Mouse (Mus musculus) liver, embryonic 15.5 days (tissue): Measurements from ENCODE around the gene Cd4. TPM values are rescaled to one million over a fixed set of nuclear protein-coding genes. Genes with fewer than 3 reads are reported as not detected.

Experiments used
- ATAC-seq: fragments of 200-750 bp; cut with Nextera tagmentation; 2 replicates; pipeline ENCODE4 v1.8.0; 2017; ENCODE audit warnings: moderate number of reproducible peaks, mild to moderate bottlenecking, moderate library complexity; ENCODE audit not compliant: insufficient read depth
- H3K27ac ChIP-seq: fragments of 300-500 bp; sonication (generic); replicated peaks from 2 replicates; pipeline ENCODE4 v1.5.1; 2015; ENCODE audit warnings: mild to moderate bottlenecking, inconsistent platforms
- H3K27me3 ChIP-seq: fragments of 300-500 bp; sonication (generic); 2 replicates; pipeline ENCODE4 v1.6.1; 2015; ENCODE audit warnings: mild to moderate bottlenecking, inconsistent platforms
- H3K36me3 ChIP-seq: fragments of 300-500 bp; sonication (generic); replicated peaks from 2 replicates; pipeline ENCODE4 v1.6.1; 2015; ENCODE audit warnings: moderate library complexity, mild to moderate bottlenecking, inconsistent platforms
- H3K4me1 ChIP-seq: fragments of 300-500 bp; sonication (generic); replicated peaks from 2 replicates; pipeline ENCODE4 v1.6.1; 2015; ENCODE audit warnings: inconsistent platforms
- H3K4me2 ChIP-seq: fragments of 300-500 bp; sonication (generic); 2 replicates; pipeline ENCODE4 v1.6.1; 2015; ENCODE audit warnings: moderate library complexity, mild to moderate bottlenecking, inconsistent platforms
- H3K4me3 ChIP-seq: fragments of 300-500 bp; sonication (generic); replicated peaks from 2 replicates; pipeline ENCODE4 v1.5.1; 2015; ENCODE audit warnings: mild to moderate bottlenecking, inconsistent platforms
- H3K9ac ChIP-seq: fragments of 300-500 bp; sonication (generic); 2 replicates; pipeline ENCODE4 v1.6.1; 2015; ENCODE audit warnings: moderate library complexity, mild to moderate bottlenecking, inconsistent platforms
- H3K9me3 ChIP-seq: fragments of 300-500 bp; sonication (generic); replicated peaks from 2 replicates; pipeline ENCODE4 v1.6.1; 2016; ENCODE audit warnings: inconsistent platforms
- WGBS: fragments of 180-500 bp; shearing (Covaris S2); methylation state at CpG from one replicate; pipeline ENCODE4 v1.1.7; 2015; ENCODE audit warnings: mixed read lengths; ENCODE audit not compliant: insufficient replicate concordance; 5-methylcytosine and 5-hydroxymethylcytosine counted together
- polyA plus RNA-seq: library from polyadenylated mRNA; unstranded; fragments of >200 nt; fragmentation: Nextera tagmentation; extraction: Ambion mirVana; gene quantifications from 2 replicates; pipeline ENCODE4 v1.2.1, GENCODE M21; 2015

The Cd4 gene
- polyA plus RNA-seq, 1 experiment from 2014 or later, result 0.07 TPM

- Histone ChIP-seq H3K27me3 (peaks cover 67% of the 10 kb centered on the region), H3K4me3 (no peak overlapping the region), H3K4me2 (no peak overlapping the region), H3K9ac (no peak overlapping the region), H3K27ac (no peak overlapping the region), H3K9me3 (no peaks in the 10 kb centered on the region), H3K36me3 (no peaks in the 10 kb centered on the region), H3K4me1 (peaks cover 29% of the 10 kb centered on the region)
- WGBS, result 25% methylated on average over 4 of the region's 4 CpGs
- no peak for ATAC-seq
Observed at GRCm38 (mm10) chr6:124921539-124921938, 33.5 kb upstream of the Cd4 start.

- H3K36me3 ChIP-seq, result no peaks in the 10 kb centered on the region
- 32% methylated on average over 9 of the region's 9 CpGs for WGBS
- H3K4me3 ChIP-seq, result no peak overlapping the region
- peaks cover 74% of the 10 kb centered on the region for H3K27me3 ChIP-seq
- ATAC-seq, result no peak
- H3K27ac ChIP-seq, result peak overlapping the region; percentile 64
- H3K4me2 ChIP-seq, result peak overlapping the region; percentile 40
- H3K9me3 ChIP-seq, result no peaks in the 10 kb centered on the region
- H3K4me1 ChIP-seq, result peaks cover 32% of the 10 kb centered on the region
- no peak overlapping the region for H3K9ac ChIP-seq
Observed at GRCm38 (mm10) chr6:124920318-124921085, 32.5 kb upstream of the Cd4 start.

- 14% methylated on average over 13 of the region's 13 CpGs for WGBS
- Histone ChIP-seq H3K36me3 (no peaks in the 10 kb centered on the region), H3K4me2 (peak within 1 kb of the TSS; percentile 89), H3K9me3 (no peaks in the 10 kb centered on the region), H3K4me3 (peak within 1 kb of the TSS; percentile 20; the same call in 1 of the 2 replicates), H3K9ac (no peak within 1 kb of the TSS), H3K27me3 (peaks cover 76% of the 10 kb centered on the region), H3K27ac (peak within 1 kb of the TSS; percentile 64), H3K4me1 (peaks cover 37% of the 10 kb centered on the region)
- peak; percentile 52 for ATAC-seq
Observed at GRCm38 (mm10) chr6:124919695-124920317, 31.8 kb upstream of the Cd4 start, which contains the start of gene Ptms. Gene Ptms, minus strand, starts transcription at chr6:124920103.

- peak overlapping the region; percentile 89 for H3K4me2 ChIP-seq
- 0 out of 2 replicates have a peak, but pooled peaks cover 5% of the 10 kb centered on the region for H3K36me3 ChIP-seq
- ATAC-seq, result no peak
- H3K4me1 ChIP-seq, result peaks cover 43% of the 10 kb centered on the region
- no peaks in the 10 kb centered on the region for H3K9me3 ChIP-seq
- no peak overlapping the region for H3K4me3 ChIP-seq
- H3K9ac ChIP-seq, result no peak overlapping the region
- peaks cover 83% of the 10 kb centered on the region for H3K27me3 ChIP-seq
- peak overlapping the region; percentile 85 for H3K27ac ChIP-seq
- 19% methylated on average over 13 of the region's 14 CpGs for WGBS
Observed at GRCm38 (mm10) chr6:124918890-124919627, 31.0 kb upstream of the Cd4 start.

- peak overlapping the region; percentile 89 for H3K4me2 ChIP-seq
- peak overlapping the region; percentile 71 for H3K4me3 ChIP-seq
- no peak for ATAC-seq
- WGBS, result 12% methylated on average over 7 of the region's 7 CpGs
- 0 out of 2 replicates have a peak, but pooled peaks cover 5% of the 10 kb centered on the region for H3K36me3 ChIP-seq
- peaks cover 90% of the 10 kb centered on the region for H3K27me3 ChIP-seq
- 0 out of 2 replicates have a peak overlapping the region, but pooled peaks have one; percentile 67 for H3K9ac ChIP-seq
- peak overlapping the region; percentile 85 for H3K27ac ChIP-seq
- H3K4me1 ChIP-seq, result peaks cover 50% of the 10 kb centered on the region
- H3K9me3 ChIP-seq, result no peaks in the 10 kb centered on the region
Observed at GRCm38 (mm10) chr6:124918331-124918690, 30.3 kb upstream of the Cd4 start.

GRCm38 (mm10) chr6:124917518-124918330, 29.7 kb upstream of the Cd4 start:
- H3K27me3 ChIP-seq, result peaks cover 96% of the 10 kb centered on the region
- ATAC-seq, result peak; percentile 58
- H3K4me1 ChIP-seq, result peaks cover 50% of the 10 kb centered on the region
- H3K4me2 ChIP-seq, result peak overlapping the region; percentile 89
- WGBS, result under 1% methylated on average over 87 of the region's 89 CpGs
- no peaks in the 10 kb centered on the region for H3K9me3 ChIP-seq
- peak overlapping the region; percentile 85 for H3K27ac ChIP-seq
- peak overlapping the region; percentile 71 for H3K4me3 ChIP-seq
- 0 out of 2 replicates have a peak, but pooled peaks cover 5% of the 10 kb centered on the region for H3K36me3 ChIP-seq
- peak overlapping the region; percentile 67 for H3K9ac ChIP-seq

- no peaks in the 10 kb centered on the region for H3K9me3 ChIP-seq
- ATAC-seq, result peak; percentile 67
- peak overlapping the region; percentile 71 for H3K4me3 ChIP-seq
- 4% methylated on average over 50 of the region's 67 CpGs for WGBS
- H3K9ac ChIP-seq, result peak overlapping the region; percentile 67
- H3K36me3 ChIP-seq, result 0 out of 2 replicates have a peak, but pooled peaks cover 5% of the 10 kb centered on the region
- peak overlapping the region; percentile 89 for H3K4me2 ChIP-seq
- peak overlapping the region; percentile 85 for H3K27ac ChIP-seq
- peaks cover 99% of the 10 kb centered on the region for H3K27me3 ChIP-seq
- peaks cover 50% of the 10 kb centered on the region for H3K4me1 ChIP-seq
Observed at GRCm38 (mm10) chr6:124916695-124917517, 28.9 kb upstream of the Cd4 start.

GRCm38 (mm10) chr6:124915942-124916694, 28.1 kb upstream of the Cd4 start:
- Histone ChIP-seq H3K4me1 (peaks cover 50% of the 10 kb centered on the region), H3K4me2 (peak overlapping the region; percentile 89), H3K27ac (peak overlapping the region; percentile 30; the same call in 1 of the 2 replicates), H3K9ac (no peak overlapping the region), H3K4me3 (peak overlapping the region; percentile 71), H3K9me3 (no peaks in the 10 kb centered on the region), H3K36me3 (0 out of 2 replicates have a peak, but pooled peaks cover 5% of the 10 kb centered on the region), H3K27me3 (peaks cover 98% of the 10 kb centered on the region)
- no peak for ATAC-seq
- WGBS, result 21% methylated on average over 12 of the region's 12 CpGs

GRCm38 (mm10) chr6:124915160-124915941, 27.3 kb upstream of the Cd4 start:
- Histone ChIP-seq H3K27me3 (peaks cover 98% of the 10 kb centered on the region), H3K9ac (no peak overlapping the region), H3K4me3 (peak overlapping the region; percentile 71; the same call in 1 of the 2 replicates), H3K36me3 (0 out of 2 replicates have a peak, but pooled peaks cover 5% of the 10 kb centered on the region), H3K27ac (peak overlapping the region; percentile 30; the same call in 1 of the 2 replicates), H3K4me1 (peaks cover 44% of the 10 kb centered on the region), H3K4me2 (peak overlapping the region; percentile 89), H3K9me3 (no peaks in the 10 kb centered on the region)
- no peak for ATAC-seq
- WGBS, result 41% methylated on average over 22 of the region's 22 CpGs
